Mouse (Mus musculus) heart, postnatal 0 days (tissue): Measurements from ENCODE around the gene Kcns3. TPM values are rescaled to one million over a fixed set of nuclear protein-coding genes. Genes with fewer than 3 reads are reported as not detected.

Experiments used
- ATAC-seq: fragments of 200-750 bp; cut with Nextera tagmentation; 2 replicates; pipeline ENCODE4 v1.8.0; 2017; ENCODE audit warnings: low read depth, moderate number of reproducible peaks, moderate library complexity; ENCODE audit not compliant: insufficient read depth
- DNase-seq: peaks from one replicate; pipeline ENCODE4 v3.0.0-alpha.2; 2016; ENCODE audit warnings: low spot score
- H3K27ac ChIP-seq: fragments of 300-500 bp; sonication (generic); 2 replicates; pipeline ENCODE4 v1.5.1; 2014; ENCODE audit warnings: low read depth, mild to moderate bottlenecking
- H3K27me3 ChIP-seq: fragments of 300-500 bp; sonication (generic); 2 replicates; pipeline ENCODE4 v1.6.1; 2014; ENCODE audit warnings: low read length, mixed read lengths; ENCODE audit not compliant: control insufficient read depth, insufficient read depth
- H3K36me3 ChIP-seq: fragments of 300-500 bp; sonication (generic); replicated peaks from 2 replicates; pipeline ENCODE4 v1.6.1; 2014; ENCODE audit warnings: low read length, mixed read lengths; ENCODE audit not compliant: control insufficient read depth, insufficient read depth
- H3K4me1 ChIP-seq: fragments of 300-500 bp; sonication (generic); 2 replicates; pipeline ENCODE4 v1.6.1; 2014; ENCODE audit warnings: antibody characterized with exemption; ENCODE audit not compliant: control insufficient read depth, insufficient read depth
- H3K4me2 ChIP-seq: fragments of 300-500 bp; sonication (generic); 2 replicates; pipeline ENCODE4 v1.6.1; 2014; ENCODE audit warnings: low read depth, mild to moderate bottlenecking, low read length, moderate library complexity
- H3K4me3 ChIP-seq: fragments of 300-500 bp; sonication (generic); 2 replicates; pipeline ENCODE4 v1.5.1; 2014; ENCODE audit warnings: low read depth, low read length
- H3K9ac ChIP-seq: fragments of 300-500 bp; sonication (generic); replicated peaks from 2 replicates; pipeline ENCODE4 v1.6.1; 2014; ENCODE audit warnings: low read depth, low read length, mixed read lengths
- H3K9me3 ChIP-seq: fragments of 300-500 bp; sonication (generic); replicated peaks from 2 replicates; pipeline ENCODE4 v1.6.1; 2016; ENCODE audit warnings: low read length; ENCODE audit not compliant: control insufficient read depth
- CTCF ChIP-seq: IDR thresholded peaks from 2 replicates; pipeline ENCODE4 v1.5.1; 2016; ENCODE audit warnings: antibody characterized with exemption, control low read depth, low read depth
- EP300 ChIP-seq: IDR thresholded peaks from 2 replicates; pipeline ENCODE4 v1.6.1; 2016; ENCODE audit warnings: antibody characterized with exemption, low read depth
- WGBS: fragments of 180-500 bp; shearing (Covaris S2); extraction: QIAGEN DNeasy Blood & Tissue Kit; methylation state at CpG from one replicate; pipeline ENCODE4 v1.1.7; 2014; 5-methylcytosine and 5-hydroxymethylcytosine counted together
- polyA plus RNA-seq: library from polyadenylated mRNA; unstranded; fragments of >200 nt; fragmentation: Nextera tagmentation; extraction: Ambion mirVana; gene quantifications from 2 replicates; pipeline ENCODE4 v1.2.1, GENCODE M21; 2015
- total RNA-seq: library from RNA; depleted of rRNA; stranded (reverse); fragments of >200 nt; gene quantifications from 2 replicates; pipeline ENCODE4 v1.2.3, GENCODE M21; 2014; ENCODE audit warnings: low replicate concordance

Kcns3 gene
- total and polyA plus RNA-seq, 2 experiments from 2014 or later = 0.08 to 0.18 TPM

GRCm38 (mm10) chr12:11129188-11129587 lies 21.7 kb downstream of the Kcns3 start:
- H3K9ac ChIP-seq = no peak overlapping the region

GRCm38 (mm10) chr12:11126186-11126759 lies 24.6 kb downstream of the Kcns3 start:
- DNase-seq (no peak), ATAC-seq (no peak)
- H3K36me3 ChIP-seq = no peaks in the 10 kb centered on the region
- H3K4me1 ChIP-seq = no peaks in the 10 kb centered on the region
- no peak overlapping the region for H3K4me2 ChIP-seq
- H3K27me3 ChIP-seq = no peaks in the 10 kb centered on the region
- no peak for TF ChIP-seq CTCF
- no peak for TF ChIP-seq EP300
- no peaks in the 10 kb centered on the region for H3K9me3 ChIP-seq
- H3K27ac ChIP-seq = no peak overlapping the region
- no peak overlapping the region for H3K9ac ChIP-seq
- 34% methylated on average over 5 of the region's 5 CpGs for WGBS
- H3K4me3 ChIP-seq = no peak overlapping the region

More at GRCm38 (mm10) chr12:11129188-11129587, 21.7 kb downstream of the Kcns3 start:
- H3K4me2 ChIP-seq = no peak overlapping the region
- WGBS = 49% methylated on average over 3 of the region's 3 CpGs
- H3K27ac ChIP-seq = no peak overlapping the region
- H3K9me3 ChIP-seq = no peaks in the 10 kb centered on the region
- DNase-seq (no peak), ATAC-seq (no peak)
- no peaks in the 10 kb centered on the region for H3K27me3 ChIP-seq
- no peaks in the 10 kb centered on the region for H3K4me1 ChIP-seq
- H3K36me3 ChIP-seq = no peaks in the 10 kb centered on the region
- no peak for TF ChIP-seq CTCF
- TF ChIP-seq EP300 = no peak
- H3K4me3 ChIP-seq = no peak overlapping the region

GRCm38 (mm10) chr12:11101565-11101964 lies 49.3 kb downstream of the Kcns3 start:
- Histone ChIP-seq H3K4me1 (no peaks in the 10 kb centered on the region), H3K4me3 (no peak overlapping the region)
- WGBS = 65% methylated on average over 3 of the region's 3 CpGs

GRCm38 (mm10) chr12:11088626-11089372 lies 62.1 kb downstream of the Kcns3 start:
- 38% methylated on average over 5 of the region's 5 CpGs for WGBS

More at GRCm38 (mm10) chr12:11101565-11101964, 49.3 kb downstream of the Kcns3 start:
- DNase-seq = no peak
- H3K36me3 ChIP-seq = no peaks in the 10 kb centered on the region
- no peak for TF ChIP-seq CTCF
- no peak for TF ChIP-seq EP300
- no peak for ATAC-seq
- H3K4me2 ChIP-seq = no peak overlapping the region
- no peak overlapping the region for H3K9ac ChIP-seq
- no peaks in the 10 kb centered on the region for H3K27me3 ChIP-seq
- H3K27ac ChIP-seq = no peak overlapping the region
- no peaks in the 10 kb centered on the region for H3K9me3 ChIP-seq

GRCm38 (mm10) chr12:11086866-11087265 lies 64.0 kb downstream of the Kcns3 start:
- no peaks in the 10 kb centered on the region for H3K36me3 ChIP-seq
- H3K4me3 ChIP-seq = no peak overlapping the region
- H3K4me2 ChIP-seq = no peak overlapping the region
- H3K27me3 ChIP-seq = no peaks in the 10 kb centered on the region
- DNase-seq = no peak
- H3K9ac ChIP-seq = no peak overlapping the region
- no peaks in the 10 kb centered on the region for H3K9me3 ChIP-seq
- no peak for ATAC-seq
- H3K4me1 ChIP-seq = no peaks in the 10 kb centered on the region
- no peak overlapping the region for H3K27ac ChIP-seq
- no peak for TF ChIP-seq EP300
- TF ChIP-seq CTCF = no peak
- WGBS = 51% methylated on average over 5 of the region's 5 CpGs

More at GRCm38 (mm10) chr12:11088626-11089372, 62.1 kb downstream of the Kcns3 start:
- DNase-seq (no peak), ATAC-seq (no peak)
- no peak overlapping the region for H3K4me3 ChIP-seq
- TF ChIP-seq CTCF = no peak
- no peak for TF ChIP-seq EP300
- no peak overlapping the region for H3K9ac ChIP-seq
- H3K4me2 ChIP-seq = no peak overlapping the region
- H3K36me3 ChIP-seq = no peaks in the 10 kb centered on the region
- no peaks in the 10 kb centered on the region for H3K9me3 ChIP-seq
- H3K27me3 ChIP-seq = no peaks in the 10 kb centered on the region
- H3K4me1 ChIP-seq = no peaks in the 10 kb centered on the region
- H3K27ac ChIP-seq = no peak overlapping the region
